Mouse (Mus musculus): Measurements from ENCODE around the gene Syt1. TPM values are rescaled to one million over a fixed set of nuclear protein-coding genes. Genes with fewer than 3 reads are reported as not detected.

Syt1 gene
- polyA plus RNA-seq, 1 experiment from 2014 or later, result 0.22 TPM

DNA sequence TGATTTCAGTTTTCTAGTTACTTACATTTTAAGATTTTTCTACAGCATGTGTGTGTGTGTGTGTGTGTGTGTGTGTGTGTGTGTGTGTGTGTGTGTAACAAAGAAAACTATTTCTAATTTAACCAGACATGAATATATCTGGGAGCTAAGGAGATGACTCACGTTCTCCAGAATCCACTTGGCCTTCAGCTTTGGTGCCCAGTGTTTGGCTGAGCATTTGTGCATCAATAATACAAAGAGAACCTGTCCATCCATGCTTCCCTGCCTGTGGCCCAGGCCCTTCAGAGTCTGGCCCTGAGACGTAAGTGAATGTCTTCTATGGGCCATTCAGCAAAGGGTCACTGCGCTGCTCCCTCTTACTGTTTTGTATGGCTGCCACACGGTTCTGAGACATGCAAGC, 476.7 kb downstream of the Syt1 start:
- Histone ChIP-seq H3K4me2 (ENCODE audit: low read depth, low read length) (no peak overlapping the region), H3K9ac (ENCODE audit: low read depth, low read length) (no peak overlapping the region), H3K36me3 (ENCODE audit: control insufficient read depth, insufficient read depth) (no peaks in the 10 kb centered on the region), H3K9me3 (replicated peaks; ENCODE audit: control insufficient read depth, low read length) (no peaks in the 10 kb centered on the region), H3K27me3 (ENCODE audit: control insufficient read depth, insufficient read depth, low read depth, low read length) (no peaks in the 10 kb centered on the region), H3K4me1 (ENCODE audit: control insufficient read depth, low read depth, low read length) (no peaks in the 10 kb centered on the region), H3K27ac (ENCODE audit: low read length) (no peak overlapping the region), H3K4me3 (ENCODE audit: low read depth, low read length) (no peak overlapping the region)
- ATAC-seq (ENCODE audit: low read depth), result no peak
- 46% methylated on average over 4 of the region's 4 CpGs for WGBS (ENCODE audit: insufficient replicate concordance)

DNA sequence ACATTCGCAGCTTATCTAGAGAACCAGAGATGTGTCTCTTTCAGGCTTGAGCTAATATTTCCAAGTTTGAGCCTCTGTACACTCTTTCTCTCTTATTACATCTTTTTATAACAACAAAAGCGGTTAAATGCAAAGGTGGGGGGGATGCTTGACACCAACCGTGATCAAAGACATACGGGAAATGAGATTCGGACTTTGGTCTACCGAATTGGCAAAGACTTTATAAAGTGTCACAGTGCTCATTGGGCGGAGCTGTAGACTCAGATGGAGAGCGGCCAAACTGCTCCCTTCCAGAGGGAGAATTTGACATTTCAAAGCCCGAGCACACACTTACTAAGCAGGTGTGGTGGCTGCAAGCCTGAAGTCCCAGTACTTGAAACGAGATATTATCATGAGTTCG, 477.9 kb downstream of the Syt1 start:
- no peaks in the 10 kb centered on the region for H3K27me3 ChIP-seq (ENCODE audit: control insufficient read depth, insufficient read depth, low read depth, low read length)
- H3K9me3 ChIP-seq (replicated peaks; ENCODE audit: control insufficient read depth, low read length), result no peaks in the 10 kb centered on the region
- no peak overlapping the region for H3K4me3 ChIP-seq (ENCODE audit: low read depth, low read length)
- no peak overlapping the region for H3K27ac ChIP-seq (ENCODE audit: low read length)
- H3K4me1 ChIP-seq (ENCODE audit: control insufficient read depth, low read depth, low read length), result no peaks in the 10 kb centered on the region
- WGBS (ENCODE audit: insufficient replicate concordance), result 72% methylated on average over 11 of the region's 11 CpGs
- no peak overlapping the region for H3K4me2 ChIP-seq (ENCODE audit: low read depth, low read length)
- no peak overlapping the region for H3K9ac ChIP-seq (ENCODE audit: low read depth, low read length)
- ATAC-seq (ENCODE audit: low read depth), result no peak
- H3K36me3 ChIP-seq (ENCODE audit: control insufficient read depth, insufficient read depth), result no peaks in the 10 kb centered on the region

DNA sequence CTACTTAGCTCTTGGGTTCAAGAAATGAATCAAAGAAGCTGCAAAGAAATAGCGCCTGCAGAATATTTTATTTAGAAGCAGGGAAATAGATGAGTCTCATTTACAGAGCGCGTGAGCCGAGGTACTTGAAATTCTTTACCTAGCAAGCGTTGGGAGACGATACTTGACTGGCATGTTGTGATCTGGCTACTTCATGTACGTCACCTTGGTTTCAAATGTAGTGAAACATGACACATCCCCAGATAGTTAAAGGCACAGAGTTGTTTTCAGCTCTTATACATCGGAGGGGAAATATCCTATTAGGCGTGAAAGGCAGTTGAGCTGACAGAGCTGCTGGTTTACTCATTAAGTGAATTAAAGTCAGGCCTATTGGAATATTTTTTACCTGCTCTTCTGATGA, 478.5 kb downstream of the Syt1 start:
- no peaks in the 10 kb centered on the region for H3K9me3 ChIP-seq (replicated peaks; ENCODE audit: control insufficient read depth, low read length)
- H3K36me3 ChIP-seq (ENCODE audit: control insufficient read depth, insufficient read depth), result no peaks in the 10 kb centered on the region
- no peaks in the 10 kb centered on the region for H3K27me3 ChIP-seq (ENCODE audit: control insufficient read depth, insufficient read depth, low read depth, low read length)
- H3K4me2 ChIP-seq (ENCODE audit: low read depth, low read length), result no peak overlapping the region
- H3K4me3 ChIP-seq (ENCODE audit: low read depth, low read length), result no peak overlapping the region
- H3K27ac ChIP-seq (ENCODE audit: low read length), result no peak overlapping the region
- no peak overlapping the region for H3K9ac ChIP-seq (ENCODE audit: low read depth, low read length)
- WGBS (ENCODE audit: insufficient replicate concordance), result 76% methylated on average over 9 of the region's 9 CpGs
- no peaks in the 10 kb centered on the region for H3K4me1 ChIP-seq (ENCODE audit: control insufficient read depth, low read depth, low read length)
- no peak for ATAC-seq (ENCODE audit: low read depth)

DNA sequence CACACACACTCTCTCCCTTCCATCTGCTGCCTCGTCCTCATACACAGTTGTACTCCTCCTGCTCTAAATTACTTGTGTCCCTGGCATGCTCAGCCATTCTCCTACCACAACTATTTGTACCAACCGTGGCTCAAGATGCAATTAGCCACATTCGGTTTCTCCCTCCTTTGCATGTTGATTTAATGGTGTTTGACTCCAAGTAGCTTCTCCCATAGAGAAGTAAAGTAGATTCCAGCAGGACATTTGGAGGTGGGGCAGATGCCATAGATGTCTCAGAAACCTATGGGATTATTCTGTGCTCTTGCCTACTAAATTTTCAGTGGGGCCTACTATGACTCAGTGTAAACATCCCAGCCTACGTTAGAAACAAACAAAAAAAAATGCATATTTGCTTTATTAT, 479.1 kb downstream of the Syt1 start:
- Histone ChIP-seq H3K4me3 (ENCODE audit: low read depth, low read length) (no peak overlapping the region), H3K27me3 (ENCODE audit: control insufficient read depth, insufficient read depth, low read depth, low read length) (no peaks in the 10 kb centered on the region), H3K9me3 (replicated peaks; ENCODE audit: control insufficient read depth, low read length) (no peaks in the 10 kb centered on the region), H3K9ac (ENCODE audit: low read depth, low read length) (no peak overlapping the region), H3K4me2 (ENCODE audit: low read depth, low read length) (no peak overlapping the region), H3K4me1 (ENCODE audit: control insufficient read depth, low read depth, low read length) (no peaks in the 10 kb centered on the region), H3K27ac (ENCODE audit: low read length) (no peak overlapping the region), H3K36me3 (ENCODE audit: control insufficient read depth, insufficient read depth) (no peaks in the 10 kb centered on the region)
- 54% methylated on average over 4 of the region's 4 CpGs for WGBS (ENCODE audit: insufficient replicate concordance)
- ATAC-seq (ENCODE audit: low read depth), result no peak

DNA sequence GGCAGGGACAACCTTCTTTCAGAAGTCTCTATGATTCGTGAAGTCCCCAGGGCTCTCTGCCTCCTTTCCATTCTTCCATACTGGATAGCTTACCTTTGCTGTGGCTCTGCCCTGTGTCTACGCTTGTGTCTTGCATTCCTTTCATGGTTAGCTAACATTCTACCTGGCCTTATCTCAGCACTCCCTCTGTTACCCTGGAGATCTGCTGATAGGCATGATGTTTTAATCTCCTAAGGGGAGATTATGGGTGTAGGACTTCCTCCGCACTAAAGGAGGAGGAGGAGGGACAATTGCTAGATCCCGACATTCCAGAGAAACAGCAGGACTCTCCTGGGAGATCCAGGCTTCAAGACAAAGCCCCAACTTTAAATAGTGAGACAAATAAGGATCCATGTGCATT, 479.7 kb downstream of the Syt1 start:
- no peaks in the 10 kb centered on the region for H3K9me3 ChIP-seq (replicated peaks; ENCODE audit: control insufficient read depth, low read length)
- no peak for ATAC-seq (ENCODE audit: low read depth)
- H3K27me3 ChIP-seq (ENCODE audit: control insufficient read depth, insufficient read depth, low read depth, low read length), result no peaks in the 10 kb centered on the region
- no peak overlapping the region for H3K4me3 ChIP-seq (ENCODE audit: low read depth, low read length)
- no peak overlapping the region for H3K4me2 ChIP-seq (ENCODE audit: low read depth, low read length)
- 56% methylated on average over 4 of the region's 4 CpGs for WGBS (ENCODE audit: insufficient replicate concordance)
- no peaks in the 10 kb centered on the region for H3K36me3 ChIP-seq (ENCODE audit: control insufficient read depth, insufficient read depth)
- no peak overlapping the region for H3K27ac ChIP-seq (ENCODE audit: low read length)
- H3K9ac ChIP-seq (ENCODE audit: low read depth, low read length), result no peak overlapping the region
- H3K4me1 ChIP-seq (ENCODE audit: control insufficient read depth, low read depth, low read length), result no peaks in the 10 kb centered on the region

DNA sequence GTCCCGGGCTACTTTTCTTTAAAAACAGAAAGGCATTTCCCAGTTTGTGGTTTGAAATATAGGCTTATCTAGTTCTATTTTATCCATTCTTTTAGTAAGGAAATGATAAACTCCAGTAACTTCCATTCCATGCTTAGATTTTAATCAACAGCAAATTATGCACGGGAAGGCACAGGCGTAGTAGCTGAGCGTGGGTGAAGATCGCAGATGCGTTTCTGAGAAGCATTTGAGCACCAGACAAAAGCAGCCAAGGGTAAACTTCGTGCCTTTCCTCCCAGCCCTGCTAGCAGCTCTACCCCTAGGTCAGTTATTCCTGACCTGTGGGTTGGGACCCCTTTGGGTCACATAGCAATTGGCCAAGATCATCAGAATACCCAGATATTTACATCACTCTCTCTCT, 482.4 kb downstream of the Syt1 start:
- no peaks in the 10 kb centered on the region for H3K4me1 ChIP-seq (ENCODE audit: control insufficient read depth, low read depth, low read length)
- 72% methylated on average over 7 of the region's 7 CpGs for WGBS (ENCODE audit: insufficient replicate concordance)
- H3K27ac ChIP-seq (ENCODE audit: low read length), result no peak overlapping the region
- H3K27me3 ChIP-seq (ENCODE audit: control insufficient read depth, insufficient read depth, low read depth, low read length), result no peaks in the 10 kb centered on the region
- no peaks in the 10 kb centered on the region for H3K9me3 ChIP-seq (replicated peaks; ENCODE audit: control insufficient read depth, low read length)
- no peak for ATAC-seq (ENCODE audit: low read depth)
- H3K4me3 ChIP-seq (ENCODE audit: low read depth, low read length), result no peak overlapping the region
- H3K9ac ChIP-seq (ENCODE audit: low read depth, low read length), result no peak overlapping the region
- H3K4me2 ChIP-seq (ENCODE audit: low read depth, low read length), result no peak overlapping the region
- H3K36me3 ChIP-seq (ENCODE audit: control insufficient read depth, insufficient read depth), result no peaks in the 10 kb centered on the region

DNA sequence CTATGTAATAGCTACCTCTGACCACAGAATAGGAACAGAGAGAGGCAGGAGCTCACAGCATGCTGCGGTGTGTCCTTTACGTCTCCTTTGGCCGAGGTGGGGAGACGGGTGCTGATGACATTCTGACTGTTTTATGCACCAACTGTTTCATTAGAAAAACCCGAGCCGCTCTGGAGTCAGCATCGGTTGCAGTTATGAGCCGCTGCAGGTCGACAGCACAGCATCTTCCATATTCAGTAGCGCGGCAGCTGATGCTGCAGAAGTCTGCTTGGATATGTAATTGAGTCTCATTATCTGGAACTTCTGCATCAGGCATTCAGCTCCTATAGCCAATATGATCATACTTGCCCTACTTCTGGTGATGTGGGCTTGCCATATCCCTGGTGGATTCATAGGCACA, 485.3 kb downstream of the Syt1 start:
- WGBS (ENCODE audit: insufficient replicate concordance), result 81% methylated on average over 11 of the region's 11 CpGs
- H3K9ac ChIP-seq (ENCODE audit: low read depth, low read length), result no peak overlapping the region
- ATAC-seq (ENCODE audit: low read depth), result no peak
- H3K27ac ChIP-seq (ENCODE audit: low read length), result no peak overlapping the region
- no peaks in the 10 kb centered on the region for H3K36me3 ChIP-seq (ENCODE audit: control insufficient read depth, insufficient read depth)
- no peaks in the 10 kb centered on the region for H3K27me3 ChIP-seq (ENCODE audit: control insufficient read depth, insufficient read depth, low read depth, low read length)
- H3K9me3 ChIP-seq (replicated peaks; ENCODE audit: control insufficient read depth, low read length), result no peaks in the 10 kb centered on the region
- H3K4me2 ChIP-seq (ENCODE audit: low read depth, low read length), result no peak overlapping the region
- H3K4me1 ChIP-seq (ENCODE audit: control insufficient read depth, low read depth, low read length), result no peaks in the 10 kb centered on the region
- no peak overlapping the region for H3K4me3 ChIP-seq (ENCODE audit: low read depth, low read length)

DNA sequence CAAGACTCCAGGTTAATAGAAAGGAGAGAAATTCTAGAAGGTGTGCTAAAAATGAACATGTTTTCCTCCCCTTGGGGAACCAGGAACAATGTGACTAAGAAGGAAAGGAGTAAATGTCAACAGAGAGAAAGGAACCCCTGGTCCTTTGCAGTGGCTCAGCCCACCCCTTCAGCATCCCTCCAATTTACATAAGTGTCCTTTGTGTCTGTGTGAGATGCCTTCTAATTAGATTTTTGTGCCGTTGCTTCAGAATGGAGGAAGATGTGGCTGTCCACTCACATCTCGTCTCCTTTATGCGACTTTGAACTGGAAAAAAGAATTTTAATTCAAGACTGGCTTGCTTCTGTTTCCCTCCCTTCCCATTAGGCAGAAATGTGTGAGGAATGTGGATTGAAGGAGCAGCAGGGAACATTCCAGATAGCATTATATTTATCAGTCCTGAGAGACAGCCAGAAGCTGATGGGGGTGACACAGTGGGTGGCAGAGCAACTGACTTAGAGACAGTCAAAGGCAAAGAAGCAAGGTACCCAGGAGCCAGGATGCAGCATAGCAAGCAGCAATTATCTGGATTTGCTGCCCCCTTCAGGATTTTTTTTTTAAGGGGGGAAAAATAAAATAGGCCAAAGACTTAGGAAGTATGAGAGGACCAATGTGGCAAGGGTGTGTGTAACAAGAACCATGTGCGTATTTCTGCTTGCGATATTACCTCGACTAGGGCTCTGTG, 486.3 kb downstream of the Syt1 start:
- Histone ChIP-seq H3K36me3 (ENCODE audit: control insufficient read depth, insufficient read depth) (no peaks in the 10 kb centered on the region), H3K27me3 (ENCODE audit: control insufficient read depth, insufficient read depth, low read depth, low read length) (no peaks in the 10 kb centered on the region), H3K9ac (ENCODE audit: low read depth, low read length) (no peak overlapping the region), H3K4me1 (ENCODE audit: control insufficient read depth, low read depth, low read length) (no peaks in the 10 kb centered on the region), H3K9me3 (replicated peaks; ENCODE audit: control insufficient read depth, low read length) (no peaks in the 10 kb centered on the region), H3K4me2 (ENCODE audit: low read depth, low read length) (no peak overlapping the region), H3K4me3 (ENCODE audit: low read depth, low read length) (no peak overlapping the region), H3K27ac (ENCODE audit: low read length) (no peak overlapping the region)
- no peak for ATAC-seq (ENCODE audit: low read depth)
- 56% methylated on average over 6 of the region's 6 CpGs for WGBS (ENCODE audit: insufficient replicate concordance)

DNA sequence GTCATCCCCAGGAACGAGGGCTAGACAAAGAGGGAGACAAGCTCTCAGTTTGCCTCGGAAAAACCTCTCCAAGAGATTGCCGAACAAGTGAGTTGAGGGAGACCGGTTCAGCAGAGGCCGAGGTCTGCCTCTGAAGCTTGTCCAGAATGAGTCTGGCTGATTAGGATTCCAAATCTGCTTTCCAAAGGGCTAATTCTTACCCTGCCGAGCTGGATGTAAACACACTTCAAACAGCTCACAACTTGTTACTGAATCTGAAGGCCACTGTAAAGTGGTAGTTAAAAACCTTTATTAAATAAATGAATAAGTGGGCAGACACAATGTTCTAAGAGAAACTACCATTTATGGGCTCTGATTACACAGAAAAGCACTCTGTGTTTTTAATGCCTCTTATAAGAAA, 491.6 kb downstream of the Syt1 start:
- no peak overlapping the region for H3K4me2 ChIP-seq (ENCODE audit: low read depth, low read length)
- no peaks in the 10 kb centered on the region for H3K9me3 ChIP-seq (replicated peaks; ENCODE audit: control insufficient read depth, low read length)
- no peaks in the 10 kb centered on the region for H3K27me3 ChIP-seq (ENCODE audit: control insufficient read depth, insufficient read depth, low read depth, low read length)
- 50% methylated on average over 6 of the region's 6 CpGs for WGBS (ENCODE audit: insufficient replicate concordance)
- no peak overlapping the region for H3K27ac ChIP-seq (ENCODE audit: low read length)
- H3K4me3 ChIP-seq (ENCODE audit: low read depth, low read length), result no peak overlapping the region
- H3K36me3 ChIP-seq (ENCODE audit: control insufficient read depth, insufficient read depth), result no peaks in the 10 kb centered on the region
- no peak for ATAC-seq (ENCODE audit: low read depth)
- no peak overlapping the region for H3K9ac ChIP-seq (ENCODE audit: low read depth, low read length)
- no peaks in the 10 kb centered on the region for H3K4me1 ChIP-seq (ENCODE audit: control insufficient read depth, low read depth, low read length)
